Mouse (Mus musculus) activated CD4-positive, CD25-positive, alpha-beta regulatory T cell, adult 4 months (primary cell): Measurements from ENCODE around the gene Chrnb2. TPM values are rescaled to one million over a fixed set of nuclear protein-coding genes. Genes with fewer than 3 reads are reported as not detected.
"Not testable (repeated sequence)": the region's sequence is repeated elsewhere in the genome, so short reads cannot be mapped to it uniquely, and the experiment has no call there.

Source experiments
- ATAC-seq: one replicate; pipeline ENCODE4 v1.8.0; 2017
- polyA plus RNA-seq, 2 experiments: library from polyadenylated mRNA; unstranded; fragments of 100-300 nt; shearing (Covaris generic); gene quantifications; one replicate each; pipeline ENCODE4 v1.2.1; 2017

Gene Chrnb2
- 1 to 10 TPM; 1.3 to 1.4 TPM for polyA plus RNA-seq

GRCm38 (mm10) chr3:89764119-89764724, at the start of gene Chrnb2:
TSS of gene Chrnb2 (minus strand) at chr3:89764632.
- ATAC-seq: peak; percentile 76

DNA sequence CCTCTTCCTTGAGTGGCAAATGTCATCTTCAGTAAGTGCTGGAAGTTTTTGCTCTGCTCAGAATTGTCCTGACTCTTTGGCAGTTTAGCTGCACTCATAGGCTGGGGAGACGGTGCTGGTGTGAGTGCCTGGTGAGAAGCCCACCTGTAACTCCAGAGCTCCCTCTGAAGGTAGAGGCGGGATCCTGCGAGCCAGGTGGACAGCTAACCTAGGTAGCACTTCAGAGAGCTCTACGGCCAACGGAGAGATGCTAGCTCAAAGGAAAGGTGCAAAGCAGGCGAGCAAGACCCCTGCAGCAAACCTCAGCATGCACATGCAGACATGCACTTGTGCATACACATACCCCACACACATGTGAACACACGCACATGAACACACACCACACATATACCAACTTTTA, 49.6 kb upstream of the Chrnb2 start:
- ATAC-seq: no peak

- ATAC-seq: no peak
Measured at GRCm38 (mm10) chr3:89812166-89812565, 47.7 kb upstream of the Chrnb2 start.

DNA sequence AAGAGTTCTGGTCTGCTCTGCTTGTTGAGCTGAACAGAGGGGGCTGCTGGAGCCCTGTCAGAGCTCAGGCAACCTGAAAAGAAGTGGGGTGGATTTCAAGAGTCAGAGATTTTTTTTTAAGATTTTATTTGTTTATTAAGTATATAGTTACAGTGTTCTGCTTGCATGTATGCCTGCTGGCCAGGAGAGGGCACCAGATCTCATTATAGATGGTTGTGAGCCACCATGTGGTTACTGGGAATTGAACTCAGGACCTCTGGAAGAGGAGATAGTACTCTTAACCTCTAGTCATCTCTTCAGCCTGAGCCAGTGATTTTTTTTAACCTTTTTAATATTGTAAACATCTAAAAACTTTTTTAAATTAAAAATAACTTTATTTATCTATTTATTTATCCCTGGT, 46.4 kb upstream of the Chrnb2 start:
- ATAC-seq: no peak

DNA sequence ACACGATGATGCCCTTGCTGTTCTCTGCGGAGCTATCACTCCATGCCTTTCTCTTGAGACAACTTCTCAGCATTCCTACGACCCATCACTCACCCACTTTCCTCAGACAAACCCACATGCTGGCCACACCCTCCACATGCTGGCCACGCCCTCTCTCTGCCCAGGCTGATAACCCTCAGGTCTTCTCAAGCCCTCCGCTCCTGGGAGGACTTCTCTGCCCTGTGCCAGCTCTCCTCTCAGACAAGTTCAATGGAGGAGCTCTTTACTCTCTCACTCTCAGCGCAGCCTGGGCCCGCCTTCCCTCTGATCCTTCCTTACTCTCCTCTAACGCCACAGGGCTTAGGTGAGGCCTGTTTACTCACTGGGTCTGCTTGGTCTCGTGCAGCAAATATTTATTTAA, 44.2 kb upstream of the Chrnb2 start:
- ATAC-seq: no peak

GRCm38 (mm10) chr3:89807881-89808280, 43.4 kb upstream of the Chrnb2 start:
- ATAC-seq: no peak

GRCm38 (mm10) chr3:89807171-89807570, 42.7 kb upstream of the Chrnb2 start:
- no peak for ATAC-seq

DNA sequence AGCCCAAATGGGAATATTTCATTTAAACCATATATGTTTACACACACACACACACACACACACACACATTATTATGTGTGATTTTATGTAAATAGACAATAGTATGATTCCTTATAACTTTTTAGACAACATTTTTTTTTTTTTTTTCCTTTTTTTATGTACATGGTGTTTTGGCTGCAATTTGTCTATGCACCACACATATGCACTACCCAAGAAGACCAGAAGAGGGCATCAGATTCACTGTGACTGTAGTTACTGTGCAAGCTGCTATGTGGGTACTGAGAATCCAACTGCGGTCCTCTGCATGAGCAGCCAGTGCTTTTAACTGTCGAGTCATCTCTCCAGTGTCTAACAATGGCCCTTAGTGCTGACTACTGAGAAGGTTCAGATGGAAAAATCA, 42.3 kb upstream of the Chrnb2 start:
- no peak for ATAC-seq

DNA sequence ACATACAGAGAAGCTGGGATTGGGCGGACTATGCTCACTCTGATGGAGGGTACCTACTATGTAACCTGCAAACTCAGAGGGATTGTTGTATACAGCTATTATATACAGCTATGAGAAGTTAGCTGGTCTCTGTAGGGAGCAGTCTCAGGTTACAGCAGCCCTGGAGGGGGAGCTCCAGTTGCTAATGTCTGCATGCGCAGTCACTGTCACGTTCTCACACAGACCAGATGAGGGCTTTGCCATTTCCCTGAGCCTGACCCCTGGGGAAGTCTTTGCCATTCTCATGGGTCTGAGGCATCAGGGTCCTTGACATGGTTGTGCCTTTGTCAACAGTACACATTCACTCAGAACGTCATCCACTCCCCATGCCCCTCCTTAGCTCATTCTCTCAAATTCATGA, 40.7 kb upstream of the Chrnb2 start:
- no peak for ATAC-seq

DNA sequence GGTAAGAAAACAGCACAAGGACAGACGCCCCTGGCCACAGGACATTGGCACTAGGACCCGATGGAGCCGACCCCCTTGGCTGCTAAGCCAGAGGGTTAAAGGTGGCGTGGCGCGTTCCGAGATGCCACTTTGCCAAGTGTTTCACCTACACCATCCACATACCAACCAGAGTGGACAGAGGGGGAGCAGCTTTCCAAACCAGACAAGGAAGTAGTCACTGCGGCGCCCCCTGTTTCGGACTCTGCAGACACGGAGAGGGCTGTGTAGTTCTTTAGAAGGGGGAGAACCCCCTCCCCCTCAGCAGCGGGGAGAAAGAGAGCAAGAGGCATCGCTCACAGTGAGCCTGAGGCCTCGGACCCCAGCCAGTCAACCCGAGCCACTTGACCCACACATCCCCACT, 38.4 kb upstream of the Chrnb2 start:
- ATAC-seq: no peak

GRCm38 (mm10) chr3:89801507-89801847, 37.0 kb upstream of the Chrnb2 start:
- peak; percentile 98 for ATAC-seq

- ATAC-seq: peak; percentile 47
Measured at GRCm38 (mm10) chr3:89800774-89801506, 36.5 kb upstream of the Chrnb2 start.

- ATAC-seq: not testable (repeated sequence)
Measured at GRCm38 (mm10) chr3:89800078-89800477, 35.6 kb upstream of the Chrnb2 start.

- no peak for ATAC-seq
Measured at GRCm38 (mm10) chr3:89799476-89799875, 35.0 kb upstream of the Chrnb2 start.

DNA sequence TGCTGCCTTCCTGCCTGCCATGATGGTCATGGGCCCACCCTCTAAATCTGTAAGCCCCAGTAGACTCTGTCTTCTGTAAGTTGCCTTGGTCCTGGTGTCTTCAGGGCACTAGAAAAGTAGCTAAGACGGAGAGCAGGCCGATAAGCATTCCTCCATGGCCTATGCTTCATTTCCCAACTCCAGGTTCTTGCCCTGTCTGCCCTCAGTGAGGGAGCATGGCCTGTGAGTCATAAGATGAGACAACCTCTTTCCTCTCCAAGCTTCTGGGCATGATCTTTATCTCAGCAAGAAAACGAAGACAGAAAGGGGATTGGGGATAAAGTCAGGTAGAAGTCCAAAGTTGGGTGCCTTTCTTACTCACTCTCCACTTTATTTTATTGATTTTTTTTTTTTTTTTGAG, 34.1 kb upstream of the Chrnb2 start:
- no peak for ATAC-seq

- ATAC-seq: no peak
Measured at GRCm38 (mm10) chr3:89796358-89796757, 31.9 kb upstream of the Chrnb2 start.

GRCm38 (mm10) chr3:89795746-89796145, 31.3 kb upstream of the Chrnb2 start:
- no peak for ATAC-seq

- ATAC-seq: no peak
Measured at GRCm38 (mm10) chr3:89794616-89795015, 30.2 kb upstream of the Chrnb2 start.

DNA sequence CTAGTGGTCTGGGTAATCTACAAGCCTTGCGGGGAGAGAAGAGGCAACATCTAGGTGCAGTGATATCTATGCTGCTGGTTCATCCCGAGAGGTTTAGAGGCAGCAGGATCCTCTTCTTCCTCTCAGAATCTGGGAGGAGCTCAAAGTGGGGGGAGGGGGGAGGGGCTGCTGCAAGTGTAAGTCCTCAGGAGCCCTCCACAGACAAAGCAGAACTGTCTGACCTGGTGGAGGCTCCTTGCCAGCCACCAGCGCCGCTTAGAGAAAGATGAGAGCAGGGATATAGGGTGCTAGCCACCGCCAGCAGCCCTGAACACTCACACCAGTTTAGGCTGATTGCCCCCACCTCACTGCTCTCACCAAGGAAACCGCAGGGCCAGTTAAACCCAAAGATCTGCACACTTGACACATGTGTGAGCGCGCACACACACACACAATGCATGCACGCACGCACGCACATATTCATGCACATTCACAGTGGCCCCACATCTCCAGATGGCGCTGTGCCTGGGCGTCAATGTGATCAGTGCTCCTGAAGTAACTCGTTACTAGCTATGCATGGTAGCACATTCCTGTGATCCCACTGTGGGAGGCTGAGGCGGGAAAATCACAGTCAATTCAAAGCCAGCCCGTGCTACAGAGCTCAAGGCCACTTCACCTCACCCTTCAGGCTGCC, 24.4 kb upstream of the Chrnb2 start:
- no peak for ATAC-seq

DNA sequence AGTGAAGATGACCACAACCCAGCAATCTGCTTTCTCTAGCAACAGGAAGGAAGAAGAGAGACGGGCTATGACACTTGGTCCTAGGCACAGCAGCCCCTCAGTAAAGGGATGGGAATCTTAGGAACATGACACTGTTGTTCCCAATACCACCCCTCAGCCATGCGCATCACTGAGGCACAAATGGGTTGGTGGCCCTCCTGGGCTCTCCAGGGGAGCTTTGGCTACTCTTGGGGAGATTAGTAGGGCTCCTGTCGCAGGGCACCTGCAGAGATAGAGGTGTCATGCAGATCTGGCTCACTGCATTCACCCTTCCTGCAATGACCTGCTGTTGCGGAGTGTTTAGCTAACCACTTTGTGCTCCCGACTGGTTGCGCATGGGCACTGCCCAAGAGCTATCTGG, 21.8 kb upstream of the Chrnb2 start:
- no peak for ATAC-seq

DNA sequence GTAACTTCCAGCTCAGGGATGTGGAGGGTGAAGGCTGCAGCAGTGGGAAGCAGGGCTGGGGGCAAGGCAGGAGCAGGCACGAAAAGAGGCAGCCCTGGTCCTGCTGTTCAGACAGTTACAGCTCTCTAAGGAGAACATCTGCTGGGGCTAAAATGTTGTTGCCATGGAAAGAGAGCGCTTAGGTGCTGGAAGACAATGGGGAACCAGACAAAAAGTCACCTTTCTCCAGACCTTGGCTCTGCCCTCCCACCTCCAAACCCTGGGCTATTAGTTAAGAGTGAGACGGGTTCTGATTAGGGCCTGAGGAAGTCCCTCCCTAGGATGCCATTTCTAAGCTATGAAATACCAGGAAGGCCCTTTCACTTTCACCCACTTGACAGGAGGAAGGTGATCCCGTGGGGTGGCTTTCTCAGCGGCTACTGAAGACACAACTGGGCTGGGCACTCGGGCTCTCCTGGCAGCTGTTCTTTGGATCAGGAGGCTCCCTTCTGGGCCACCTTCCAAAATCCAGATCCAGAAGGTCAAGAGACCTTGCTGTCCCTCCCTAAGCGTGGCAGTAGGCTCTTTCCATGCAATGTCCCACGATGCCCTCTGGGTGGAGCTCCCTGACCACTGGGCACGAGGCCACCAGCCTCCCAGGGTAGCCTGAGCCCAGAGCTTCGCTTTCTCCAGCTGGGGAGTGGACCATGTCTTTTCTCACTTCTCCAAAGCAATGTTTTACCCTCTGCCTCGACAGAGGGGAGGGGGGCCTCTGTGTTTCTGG, 20.7 kb upstream of the Chrnb2 start:
- no peak for ATAC-seq

- no peak for ATAC-seq
Measured at GRCm38 (mm10) chr3:89781640-89782039, 17.2 kb upstream of the Chrnb2 start.

DNA sequence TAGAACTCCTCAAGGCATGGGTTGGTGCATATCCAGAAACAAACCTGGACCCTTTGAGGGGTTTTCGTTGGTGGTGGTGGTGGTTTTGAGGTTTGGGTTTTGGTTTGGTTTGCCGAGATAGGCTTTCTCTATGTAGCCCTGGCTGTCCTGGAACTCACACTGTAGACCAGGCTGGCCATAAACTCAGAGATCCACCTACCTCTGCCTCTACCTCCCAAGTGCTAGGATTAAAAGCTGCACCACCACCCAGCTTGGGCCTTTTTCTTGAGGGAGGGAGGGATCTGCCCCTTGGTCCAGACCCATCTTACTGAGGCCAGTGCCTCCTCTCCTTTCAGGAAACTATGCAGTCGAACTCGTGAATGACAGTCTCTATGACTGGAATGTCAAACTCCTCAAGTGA, 15.7 kb upstream of the Chrnb2 start:
- no peak for ATAC-seq
